Mouse (Mus musculus) lung, postnatal 36 days (tissue): Measurements from ENCODE around the gene Ccdc78.
A peak's percentile ranks its signal among the peaks of the same experiment; 100 is the strongest.
"Not testable (repeated sequence)": the region's sequence is repeated elsewhere in the genome, so short reads cannot be mapped to it uniquely, and the experiment has no call there.

ENCODE experiments used
- DNase-seq: peaks from one replicate; pipeline ENCODE4 v3.0.0; 2022; ENCODE audit warnings: mixed read lengths

Gene Ccdc78

GRCm38 (mm10) chr17:25783861-25784574 lies 2.4 kb upstream of the Ccdc78 start:
- DNase-seq, result no peak

- peak; percentile 98 for DNase-seq
These were observed 1.1 kb upstream of the Ccdc78 start, which contains the start of gene Haghl for GRCm38 (mm10) chr17:25785281-25785745. Gene Haghl, minus strand, starts transcription at chr17:25785673.

GRCm38 (mm10) chr17:25786781-25787504 lies 563 bp downstream of the Ccdc78 start:
- no peak for DNase-seq

GRCm38 (mm10) chr17:25791320-25791842 lies 5.0 kb downstream of the Ccdc78 start:
- DNase-seq, result no peak

GRCm38 (mm10) chr17:25791843-25792527 lies 5.6 kb downstream of the Ccdc78 start:
- DNase-seq, result peak; percentile 85

GRCm38 (mm10) chr17:25792615-25793014 lies 6.2 kb downstream of the Ccdc78 start, which contains the start of gene Fam173a:
Gene Fam173a, minus strand, starts transcription at chr17:25792901.
- peak; percentile 87 for DNase-seq

- DNase-seq, result no peak
These were observed 7.8 kb downstream of the Ccdc78 start for GRCm38 (mm10) chr17:25794197-25794596.

- no peak for DNase-seq
These were observed 8.6 kb downstream of the Ccdc78 start for GRCm38 (mm10) chr17:25794998-25795397.

GRCm38 (mm10) chr17:25795609-25796092 lies 9.3 kb downstream of the Ccdc78 start, which contains the start of gene AC134908.4:
Gene AC134908.4, minus strand, starts transcription at chr17:25795659.
- no peak for DNase-seq

- no peak for DNase-seq
These were observed 9.9 kb downstream of the Ccdc78 start for GRCm38 (mm10) chr17:25796211-25796771.

- peak; percentile 92 for DNase-seq
These were observed 10.6 kb downstream of the Ccdc78 start, which contains the start of gene Metrn for GRCm38 (mm10) chr17:25796951-25797369. Gene Metrn, minus strand, starts transcription at chr17:25797136.

- DNase-seq, result peak; percentile 90
These were observed 14.6 kb downstream of the Ccdc78 start for GRCm38 (mm10) chr17:25801029-25801428.

- no peak for DNase-seq
These were observed 16.6 kb downstream of the Ccdc78 start for GRCm38 (mm10) chr17:25802825-25803517.

- no peak for DNase-seq
These were observed 20.1 kb downstream of the Ccdc78 start for GRCm38 (mm10) chr17:25806507-25806906.

GRCm38 (mm10) chr17:25807452-25807851 lies 21.1 kb downstream of the Ccdc78 start:
- DNase-seq, result not testable (repeated sequence)

- no peak for DNase-seq
These were observed 21.6 kb downstream of the Ccdc78 start for GRCm38 (mm10) chr17:25808028-25808427.

GRCm38 (mm10) chr17:25808789-25809605 lies 22.6 kb downstream of the Ccdc78 start, which contains the start of gene Fbxl16:
Gene Fbxl16, plus strand, starts transcription at chr17:25809085.
- peak; percentile 65 for DNase-seq

GRCm38 (mm10) chr17:25809606-25810340 lies 23.4 kb downstream of the Ccdc78 start:
- no peak for DNase-seq

- DNase-seq, result no peak
These were observed 24.5 kb downstream of the Ccdc78 start for GRCm38 (mm10) chr17:25810890-25811289.

- peak; percentile 86 for DNase-seq
These were observed 27.1 kb downstream of the Ccdc78 start for GRCm38 (mm10) chr17:25813471-25813870.
